Mouse (Mus musculus): ENCODE data around the gene Qk. TPM values are rescaled to one million over a fixed set of nuclear protein-coding genes. Genes with fewer than 3 reads are reported as not detected.

Gene Qk
- polyA plus RNA-seq, 1 experiment from 2014 or later: 59.4 TPM

DNA sequence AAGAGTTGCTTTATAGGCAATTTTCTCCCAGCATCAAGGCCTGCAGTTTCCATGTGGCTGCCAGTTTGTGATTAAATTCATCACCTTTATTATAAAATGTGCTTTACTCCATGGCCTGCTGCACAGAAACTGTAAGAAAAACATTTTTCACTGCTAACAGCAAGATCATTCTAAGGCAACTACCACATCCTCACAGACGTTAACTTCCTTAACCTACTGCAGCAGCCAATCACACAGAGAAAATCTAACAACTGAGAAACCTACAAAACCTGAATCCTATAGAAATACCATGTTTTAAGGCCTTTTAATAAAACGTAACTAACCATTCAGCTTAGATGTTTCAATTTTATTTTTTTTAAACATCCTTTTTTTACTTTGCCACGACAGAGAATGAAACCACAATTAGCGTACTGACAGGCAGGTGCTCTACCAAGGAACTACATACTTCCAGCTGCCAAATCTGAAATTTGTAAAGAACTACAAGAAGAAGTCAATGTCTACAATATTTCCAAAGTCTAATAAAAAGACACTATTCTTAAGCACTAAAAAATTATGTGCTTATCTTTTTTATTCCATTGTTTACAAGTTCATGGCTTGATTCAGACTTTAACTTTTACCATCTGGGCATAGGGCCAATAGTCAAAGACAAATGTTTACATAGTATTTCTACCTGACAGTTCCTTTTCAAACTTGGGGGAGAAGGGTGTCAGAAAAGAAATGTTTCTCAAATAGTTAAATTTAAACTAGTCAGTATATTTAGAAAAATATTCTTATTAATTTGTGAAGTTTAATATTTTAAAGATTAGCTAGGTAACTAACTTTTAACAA, 18.5 kb downstream of the Qk start:
- WGBS: 59% methylated on average over 4 of the region's 4 CpGs
- Histone ChIP-seq H3K4me3 (replicated peaks; ENCODE audit: low read length) (no peak overlapping the region), H3K4me1 (replicated peaks; ENCODE audit: control insufficient read depth, insufficient read depth, low read length) (peaks cover 6% of the 10 kb centered on the region; the same call in 1 of the 2 replicates), H3K36me3 (replicated peaks; ENCODE audit: control insufficient read depth, insufficient read depth) (no peaks in the 10 kb centered on the region), H3K4me2 (replicated peaks) (peak overlapping the region; percentile 27), H3K27me3 (ENCODE audit: control insufficient read depth, insufficient read depth, low read length) (no peaks in the 10 kb centered on the region), H3K9me3 (ENCODE audit: control insufficient read depth, low read length) (no peaks in the 10 kb centered on the region), H3K9ac (0 out of 2 replicates have a peak overlapping the region, but pooled peaks have one; percentile 24), H3K27ac (no peak overlapping the region)
- ATAC-seq (ENCODE audit: low FRiP score) (no peak), DNase-seq (ENCODE audit: low spot score) (no peak)

DNA sequence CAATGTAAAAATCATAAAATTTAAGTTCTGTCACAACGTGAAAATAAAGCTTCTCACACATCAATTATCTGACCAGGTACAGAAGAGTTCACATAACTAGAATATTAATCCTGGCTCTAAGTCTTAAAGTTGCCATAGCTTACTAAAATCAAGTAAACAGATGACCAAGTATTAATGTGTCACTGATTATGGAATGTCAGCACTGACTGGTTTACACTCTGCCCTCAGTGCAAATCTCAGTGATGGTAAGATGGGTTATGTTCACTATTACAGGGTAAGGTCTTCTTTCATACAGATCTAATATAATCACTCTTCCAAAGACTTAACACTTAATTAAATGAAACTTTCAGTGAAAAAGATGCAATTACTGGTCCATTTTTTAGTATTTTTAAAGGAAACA, 20.3 kb downstream of the Qk start:
- H3K4me3 ChIP-seq (replicated peaks; ENCODE audit: low read length): no peak overlapping the region
- H3K9me3 ChIP-seq (ENCODE audit: control insufficient read depth, low read length): no peaks in the 10 kb centered on the region
- H3K36me3 ChIP-seq (replicated peaks; ENCODE audit: control insufficient read depth, insufficient read depth): no peaks in the 10 kb centered on the region
- H3K4me2 ChIP-seq (replicated peaks): no peak overlapping the region; the same call in 1 of the 2 replicates
- ATAC-seq (ENCODE audit: low FRiP score) (no peak), DNase-seq (ENCODE audit: low spot score) (no peak)
- no peaks in the 10 kb centered on the region for H3K27me3 ChIP-seq (ENCODE audit: control insufficient read depth, insufficient read depth, low read length)
- 79% methylated on average over 1 of the region's 1 CpGs for WGBS
- no peak overlapping the region for H3K27ac ChIP-seq
- no peak overlapping the region for H3K9ac ChIP-seq
- peaks cover 6% of the 10 kb centered on the region; the same call in 1 of the 2 replicates for H3K4me1 ChIP-seq (replicated peaks; ENCODE audit: control insufficient read depth, insufficient read depth, low read length)

GRCm38 (mm10) chr17:10292520-10292919, 27.1 kb downstream of the Qk start:
- Histone ChIP-seq H3K27me3 (ENCODE audit: control insufficient read depth, insufficient read depth, low read length) (no peaks in the 10 kb centered on the region), H3K4me1 (replicated peaks; ENCODE audit: control insufficient read depth, insufficient read depth, low read length) (peaks cover 2% of the 10 kb centered on the region), H3K36me3 (replicated peaks; ENCODE audit: control insufficient read depth, insufficient read depth) (no peaks in the 10 kb centered on the region), H3K9ac (no peak overlapping the region), H3K9me3 (ENCODE audit: control insufficient read depth, low read length) (no peaks in the 10 kb centered on the region), H3K4me3 (replicated peaks; ENCODE audit: low read length) (no peak overlapping the region), H3K27ac (no peak overlapping the region), H3K4me2 (replicated peaks) (no peak overlapping the region)
- no peak for ATAC-seq (ENCODE audit: low FRiP score)
- DNase-seq (ENCODE audit: low spot score): no peak
- 59% methylated on average over 2 of the region's 2 CpGs for WGBS

GRCm38 (mm10) chr17:10284772-10285171, 34.9 kb downstream of the Qk start:
- 44% methylated on average over 2 of the region's 2 CpGs for WGBS
- H3K4me2 ChIP-seq (replicated peaks): 0 out of 2 replicates have a peak overlapping the region, but pooled peaks have one; percentile 3
- no peak for ATAC-seq (ENCODE audit: low FRiP score)

GRCm38 (mm10) chr17:10279532-10279931, 40.1 kb downstream of the Qk start:
- no peak for DNase-seq (ENCODE audit: low spot score)
- H3K27me3 ChIP-seq (ENCODE audit: control insufficient read depth, insufficient read depth, low read length): no peaks in the 10 kb centered on the region
- no peaks in the 10 kb centered on the region for H3K9me3 ChIP-seq (ENCODE audit: control insufficient read depth, low read length)
- H3K36me3 ChIP-seq (replicated peaks; ENCODE audit: control insufficient read depth, insufficient read depth): peaks cover 10% of the 10 kb centered on the region; the same call in 1 of the 2 replicates
- no peak overlapping the region for H3K4me2 ChIP-seq (replicated peaks)
- no peak overlapping the region for H3K4me3 ChIP-seq (replicated peaks; ENCODE audit: low read length)
- ATAC-seq (ENCODE audit: low FRiP score): no peak
- H3K27ac ChIP-seq: no peak overlapping the region
- peaks cover 4% of the 10 kb centered on the region; the same call in 1 of the 2 replicates for H3K4me1 ChIP-seq (replicated peaks; ENCODE audit: control insufficient read depth, insufficient read depth, low read length)
- WGBS: 76% methylated on average over 2 of the region's 2 CpGs
- no peak overlapping the region for H3K9ac ChIP-seq

More at GRCm38 (mm10) chr17:10284772-10285171, 34.9 kb downstream of the Qk start:
- peaks cover 12% of the 10 kb centered on the region for H3K4me1 ChIP-seq (replicated peaks; ENCODE audit: control insufficient read depth, insufficient read depth, low read length)
- no peaks in the 10 kb centered on the region for H3K9me3 ChIP-seq (ENCODE audit: control insufficient read depth, low read length)
- no peaks in the 10 kb centered on the region for H3K27me3 ChIP-seq (ENCODE audit: control insufficient read depth, insufficient read depth, low read length)
- DNase-seq (ENCODE audit: low spot score): no peak
- H3K9ac ChIP-seq: no peak overlapping the region
- H3K36me3 ChIP-seq (replicated peaks; ENCODE audit: control insufficient read depth, insufficient read depth): peaks cover 6% of the 10 kb centered on the region; the same call in 1 of the 2 replicates
- H3K4me3 ChIP-seq (replicated peaks; ENCODE audit: low read length): no peak overlapping the region
- H3K27ac ChIP-seq: no peak overlapping the region

- ATAC-seq (ENCODE audit: low FRiP score) (no peak), DNase-seq (ENCODE audit: low spot score) (no peak)
- Histone ChIP-seq H3K4me2 (replicated peaks) (no peak overlapping the region), H3K9me3 (ENCODE audit: control insufficient read depth, low read length) (no peaks in the 10 kb centered on the region), H3K4me1 (replicated peaks; ENCODE audit: control insufficient read depth, insufficient read depth, low read length) (peaks cover 8% of the 10 kb centered on the region; the same call in 1 of the 2 replicates), H3K4me3 (replicated peaks; ENCODE audit: low read length) (no peak overlapping the region), H3K9ac (no peak overlapping the region), H3K36me3 (replicated peaks; ENCODE audit: control insufficient read depth, insufficient read depth) (peaks cover 8% of the 10 kb centered on the region; the same call in 1 of the 2 replicates), H3K27me3 (ENCODE audit: control insufficient read depth, insufficient read depth, low read length) (no peaks in the 10 kb centered on the region), H3K27ac (no peak overlapping the region)
- 17% methylated on average over 3 of the region's 3 CpGs for WGBS
These were observed 50.1 kb downstream of the Qk start for GRCm38 (mm10) chr17:10269518-10269917.

GRCm38 (mm10) chr17:10268468-10268867, 51.2 kb downstream of the Qk start:
- Histone ChIP-seq H3K4me1 (replicated peaks; ENCODE audit: control insufficient read depth, insufficient read depth, low read length) (peaks cover 8% of the 10 kb centered on the region; the same call in 1 of the 2 replicates), H3K9me3 (ENCODE audit: control insufficient read depth, low read length) (no peaks in the 10 kb centered on the region), H3K27me3 (ENCODE audit: control insufficient read depth, insufficient read depth, low read length) (no peaks in the 10 kb centered on the region), H3K36me3 (replicated peaks; ENCODE audit: control insufficient read depth, insufficient read depth) (peaks cover 8% of the 10 kb centered on the region), H3K27ac (no peak overlapping the region), H3K4me2 (replicated peaks) (no peak overlapping the region), H3K9ac (no peak overlapping the region), H3K4me3 (replicated peaks; ENCODE audit: low read length) (no peak overlapping the region)
- DNase-seq (ENCODE audit: low spot score): no peak
- no peak for ATAC-seq (ENCODE audit: low FRiP score)
- WGBS: 64% methylated on average over 1 of the region's 1 CpGs

- ATAC-seq (ENCODE audit: low FRiP score) (no peak), DNase-seq (ENCODE audit: low spot score) (no peak)
- Histone ChIP-seq H3K9ac (no peak overlapping the region), H3K27ac (no peak overlapping the region), H3K4me1 (replicated peaks; ENCODE audit: control insufficient read depth, insufficient read depth, low read length) (peaks cover 8% of the 10 kb centered on the region; the same call in 1 of the 2 replicates), H3K36me3 (replicated peaks; ENCODE audit: control insufficient read depth, insufficient read depth) (peaks cover 4% of the 10 kb centered on the region; the same call in 1 of the 2 replicates), H3K9me3 (ENCODE audit: control insufficient read depth, low read length) (no peaks in the 10 kb centered on the region), H3K4me2 (replicated peaks) (no peak overlapping the region), H3K27me3 (ENCODE audit: control insufficient read depth, insufficient read depth, low read length) (no peaks in the 10 kb centered on the region), H3K4me3 (replicated peaks; ENCODE audit: low read length) (no peak overlapping the region)
- 83% methylated on average over 4 of the region's 4 CpGs for WGBS
These were observed 53.4 kb downstream of the Qk start for GRCm38 (mm10) chr17:10266207-10266606.

DNA sequence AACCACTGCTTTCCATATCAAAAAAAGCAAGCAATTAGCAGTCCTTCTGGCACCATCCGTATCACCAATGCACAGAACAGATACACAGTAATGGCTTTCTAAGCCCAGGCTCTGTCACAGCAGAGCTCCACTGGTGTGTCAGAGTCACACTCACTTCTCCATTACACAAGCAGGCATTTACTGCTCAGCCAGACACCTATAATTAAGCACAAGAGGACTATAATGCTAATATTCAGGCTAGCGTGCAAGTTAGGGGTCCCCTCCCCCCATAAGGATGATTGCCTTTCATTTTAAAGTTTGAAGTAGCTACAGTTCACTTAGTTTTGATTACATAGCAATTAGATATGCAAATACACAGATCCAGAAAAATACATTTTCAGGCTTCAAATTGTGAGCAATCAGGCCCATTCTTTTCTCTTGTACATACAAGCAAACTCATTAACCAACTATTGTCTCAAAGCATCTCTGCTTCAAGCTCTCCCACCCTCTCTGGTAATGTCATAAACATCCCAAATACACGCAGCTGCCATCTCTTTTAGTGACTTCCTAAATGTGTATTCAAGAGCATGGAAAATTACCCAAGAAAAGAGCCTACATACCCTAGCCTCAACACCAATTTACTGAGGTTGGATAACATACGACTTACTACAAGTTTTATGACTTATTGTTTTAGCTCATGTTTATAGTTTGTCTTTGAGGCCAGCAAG, 68.2 kb downstream of the Qk start:
- Histone ChIP-seq H3K9me3 (ENCODE audit: control insufficient read depth, low read length) (no peaks in the 10 kb centered on the region), H3K4me2 (replicated peaks) (no peak overlapping the region), H3K27ac (no peak overlapping the region), H3K9ac (no peak overlapping the region), H3K4me3 (replicated peaks; ENCODE audit: low read length) (no peak overlapping the region), H3K4me1 (replicated peaks; ENCODE audit: control insufficient read depth, insufficient read depth, low read length) (peaks cover 10% of the 10 kb centered on the region; the same call in 1 of the 2 replicates), H3K27me3 (ENCODE audit: control insufficient read depth, insufficient read depth, low read length) (no peaks in the 10 kb centered on the region), H3K36me3 (replicated peaks; ENCODE audit: control insufficient read depth, insufficient read depth) (no peaks in the 10 kb centered on the region)
- DNase-seq (ENCODE audit: low spot score): no peak
- 52% methylated on average over 4 of the region's 4 CpGs for WGBS
- ATAC-seq (ENCODE audit: low FRiP score): peak; percentile 57; the same call in 1 of the 2 replicates

Data from hindbrain, embryonic 14.5 days (tissue).